21 mouse cellular contexts compared by ENCODE assay signal in genomic region chr2:93644731-93645130, GRCm38 (mm10). TPM values are rescaled to one million over a fixed set of nuclear protein-coding genes. Genes with fewer than 3 reads are reported as not detected.
A peak's percentile ranks its signal among the peaks of the same experiment; 100 is the strongest.
DNase-seq lines count a peak whose midpoint lies in the region; ATAC-seq lines count a peak whose summit lies in the region.
"Had no signal": no experiment of that assay in that cellular context is flagged by ENCODE, and none has a peak within 500 bp of the region (broad histone marks: within the 10 kb centered on the region; RNA-seq: fewer than 3 reads in every experiment).

No protein-coding gene starts in this region.

- peaks cover 100% of the 10 kb centered on the region for H3K27me3 ChIP-seq in hindbrain, embryonic 10.5 days (ENCODE audit: insufficient read depth, poor library complexity, severe bottlenecking)
- H3K27me3 ChIP-seq in hindbrain, embryonic 14.5 days (ENCODE audit: control insufficient read depth, insufficient read depth, low read length): peaks cover 89% of the 10 kb centered on the region
- H3K27me3 ChIP-seq in neural tube, embryonic 15.5 days (replicated peaks): peaks cover 88% of the 10 kb centered on the region
- peaks cover 77% of the 10 kb centered on the region for H3K27me3 ChIP-seq in embryonic facial prominence, embryonic 15.5 days
- peaks cover 94% of the 10 kb centered on the region for H3K27me3 ChIP-seq in limb, embryonic 15.5 days

- H3K9ac ChIP-seq in hindbrain, embryonic 14.5 days: no peak overlapping the region
- H3K9ac ChIP-seq in neural tube, embryonic 15.5 days (replicated peaks): no peak overlapping the region
- peak overlapping the region; percentile 96; the same call in 1 of the 2 replicates for H3K9ac ChIP-seq in embryonic facial prominence, embryonic 15.5 days
- H3K9ac ChIP-seq in limb, embryonic 15.5 days: no peak overlapping the region
- H3K9ac ChIP-seq: liver, embryonic 14.5 days; lung, embryonic 14.5 days had no signal

- no peak overlapping the region for H3K27ac ChIP-seq in hindbrain, embryonic 10.5 days
- no peak overlapping the region for H3K27ac ChIP-seq in hindbrain, embryonic 14.5 days
- no peak overlapping the region for H3K27ac ChIP-seq in neural tube, embryonic 15.5 days (replicated peaks)
- H3K27ac ChIP-seq in embryonic facial prominence, embryonic 15.5 days (replicated peaks): peak overlapping the region; percentile 98
- no peak overlapping the region for H3K27ac ChIP-seq in limb, embryonic 15.5 days
- H3K27ac ChIP-seq: gastrocnemius, adult 2 months; kidney, postnatal 0 days; liver, embryonic 14.5 days had no signal

- peak overlapping the region; percentile 60 for H3K4me3 ChIP-seq in hindbrain, embryonic 10.5 days
- H3K4me3 ChIP-seq in hindbrain, embryonic 14.5 days (replicated peaks; ENCODE audit: low read length): no peak overlapping the region
- H3K4me3 ChIP-seq in neural tube, embryonic 15.5 days (replicated peaks): no peak overlapping the region
- peak overlapping the region; percentile 60 for H3K4me3 ChIP-seq in embryonic facial prominence, embryonic 15.5 days (replicated peaks)
- H3K4me3 ChIP-seq in limb, embryonic 15.5 days: peak overlapping the region; percentile 4; the same call in 1 of the 2 replicates
- H3K4me3 ChIP-seq: gastrocnemius, adult 2 months had no signal

- no peak overlapping the region for H3K4me2 ChIP-seq in hindbrain, embryonic 14.5 days (replicated peaks)
- no peak overlapping the region for H3K4me2 ChIP-seq in neural tube, embryonic 15.5 days
- peak overlapping the region; percentile 53 for H3K4me2 ChIP-seq in embryonic facial prominence, embryonic 15.5 days (replicated peaks)
- H3K4me2 ChIP-seq in limb, embryonic 15.5 days: no peak overlapping the region
- H3K4me2 ChIP-seq: lung, embryonic 14.5 days had no signal

- no peaks in the 10 kb centered on the region for H3K36me3 ChIP-seq in hindbrain, embryonic 10.5 days
- no peaks in the 10 kb centered on the region for H3K36me3 ChIP-seq in hindbrain, embryonic 14.5 days (replicated peaks; ENCODE audit: control insufficient read depth, insufficient read depth)
- no peaks in the 10 kb centered on the region for H3K36me3 ChIP-seq in neural tube, embryonic 15.5 days
- H3K36me3 ChIP-seq in embryonic facial prominence, embryonic 15.5 days: no peaks in the 10 kb centered on the region
- no peaks in the 10 kb centered on the region for H3K36me3 ChIP-seq in limb, embryonic 15.5 days

- no peak for ATAC-seq in hindbrain, embryonic 14.5 days (ENCODE audit: low FRiP score)
- ATAC-seq in neural tube, embryonic 15.5 days (ENCODE audit: low FRiP score): no peak
- ATAC-seq in embryonic facial prominence, embryonic 15.5 days (ENCODE audit: insufficient number of reproducible peaks, low FRiP score, low TSS enrichment, low read depth): no peak
- no peak for ATAC-seq in limb, embryonic 15.5 days (ENCODE audit: insufficient number of reproducible peaks, low FRiP score, low TSS enrichment, low read depth)

- DNase-seq in hindbrain, embryonic 10.5 days (ENCODE audit: low spot score): no peak
- no peak for DNase-seq in hindbrain, embryonic 14.5 days (ENCODE audit: low spot score)
- DNase-seq in neural tube, embryonic 10.5 days (ENCODE audit: extremely low spot score, low spot score): peak; percentile 40
- no peak for DNase-seq in thymus, postnatal 10 days (ENCODE audit: low spot score in 2 of 2)
- DNase-seq in right cerebral cortex, postnatal 14 days: no peak
- DNase-seq: adrenal gland, adult 2 months; cerebellum, adult 11 months; cerebellum, postnatal 10 days; gastrocnemius, adult 2 months; kidney, adult 2 months; layer of hippocampus, adult 9-11 months; lung, embryonic 14.5 days; right cerebral cortex, postnatal 25 days; spleen, adult 18-20 months; thymus, postnatal 14 days had no signal

- WGBS in hindbrain, embryonic 10.5 days: 7% methylated on average over 6 of the region's 6 CpGs
- 14% methylated on average over 6 of the region's 6 CpGs for WGBS in hindbrain, embryonic 14.5 days
- 16% methylated on average over 6 of the region's 6 CpGs for WGBS in neural tube, embryonic 15.5 days
- WGBS in embryonic facial prominence, embryonic 15.5 days: 37% methylated on average over 6 of the region's 6 CpGs
- WGBS in limb, embryonic 15.5 days: 57% methylated on average over 6 of the region's 6 CpGs

- H3K9me3 ChIP-seq in hindbrain, embryonic 10.5 days: no peaks in the 10 kb centered on the region
- no peaks in the 10 kb centered on the region for H3K9me3 ChIP-seq in hindbrain, embryonic 14.5 days (ENCODE audit: control insufficient read depth, low read length)
- no peaks in the 10 kb centered on the region; the same call in 1 of the 2 replicates for H3K9me3 ChIP-seq in neural tube, embryonic 15.5 days (replicated peaks)
- no peaks in the 10 kb centered on the region for H3K9me3 ChIP-seq in embryonic facial prominence, embryonic 15.5 days (replicated peaks)
- H3K9me3 ChIP-seq in limb, embryonic 15.5 days: no peaks in the 10 kb centered on the region

- peaks cover 70% of the 10 kb centered on the region for H3K4me1 ChIP-seq in hindbrain, embryonic 10.5 days (replicated peaks)
- H3K4me1 ChIP-seq in hindbrain, embryonic 14.5 days (replicated peaks; ENCODE audit: control insufficient read depth, insufficient read depth, low read length): peaks cover 9% of the 10 kb centered on the region
- H3K4me1 ChIP-seq in neural tube, embryonic 15.5 days: peaks cover 28% of the 10 kb centered on the region
- peaks cover 62% of the 10 kb centered on the region for H3K4me1 ChIP-seq in embryonic facial prominence, embryonic 15.5 days
- peaks cover 47% of the 10 kb centered on the region for H3K4me1 ChIP-seq in limb, embryonic 15.5 days

RNA-seq across cellular contexts. Expression of gene Alx4, which starts 2.5 kb away (rescaled TPM):
- polyA plus RNA-seq in hindbrain, embryonic 10.5 days (2016; fragmentation: Nextera tagmentation; extraction: Ambion mirVana): 7.2 and 9.0 TPM in 2 replicates
- polyA plus RNA-seq in hindbrain, embryonic 14.5 days (2014; fragmentation: Nextera tagmentation; extraction: Ambion mirVana): 0.46 and 0.53 TPM in 2 replicates
- 0.09 and 0.13 TPM in 2 replicates for polyA plus RNA-seq in neural tube, embryonic 15.5 days (2015; fragmentation: Nextera tagmentation; extraction: Ambion mirVana)
- 14.3 and 14.9 TPM in 2 replicates for polyA plus RNA-seq in embryonic facial prominence, embryonic 15.5 days (2015; fragmentation: Nextera tagmentation; extraction: Ambion mirVana)
- 2.1 and 2.4 TPM in 2 replicates for polyA plus RNA-seq in limb, embryonic 15.5 days (2015; fragmentation: Nextera tagmentation; extraction: Ambion mirVana)
- polyA plus RNA-seq: C2C12 had no signal

Comparison
In these comparisons a context has a peak if more than half of its experiments do, and no peak if none do; other contexts are left out.
1. H3K4me3 ChIP-seq: peak in hindbrain, embryonic 10.5 days (single experiment), embryonic facial prominence, embryonic 15.5 days (single experiment) and limb, embryonic 15.5 days (single experiment); none in hindbrain, embryonic 14.5 days (single experiment) and neural tube, embryonic 15.5 days (single experiment).